Mouse (Mus musculus) embryonic stem cell, embryonic (primary cell): ENCODE measurements around the gene Top3b.

ENCODE experiments used
- CTCF ChIA-PET, 4 experiments: fragments of 300-600 bp in 2 of 4; fragments of 350-600 bp in 2 of 4; sonication (Branson Sonifier 250); formaldehyde crosslinking; loops; one replicate each; lab custom pipeline; 2022; ENCODE audit warnings: inconsistent platforms in 2 of 4; lab: Charles Lee
- POLR2A ChIA-PET, 4 experiments: fragments of 300-600 bp in 2 of 4; fragments of 350-600 bp in 2 of 4; sonication (Branson Sonifier 250); formaldehyde crosslinking; loops; one replicate each; lab custom pipeline; 2022; ENCODE audit warnings: antibody characterized with exemption in 4 of 4, inconsistent platforms in 1 of 4; lab: Charles Lee

The Top3b gene

DNA sequence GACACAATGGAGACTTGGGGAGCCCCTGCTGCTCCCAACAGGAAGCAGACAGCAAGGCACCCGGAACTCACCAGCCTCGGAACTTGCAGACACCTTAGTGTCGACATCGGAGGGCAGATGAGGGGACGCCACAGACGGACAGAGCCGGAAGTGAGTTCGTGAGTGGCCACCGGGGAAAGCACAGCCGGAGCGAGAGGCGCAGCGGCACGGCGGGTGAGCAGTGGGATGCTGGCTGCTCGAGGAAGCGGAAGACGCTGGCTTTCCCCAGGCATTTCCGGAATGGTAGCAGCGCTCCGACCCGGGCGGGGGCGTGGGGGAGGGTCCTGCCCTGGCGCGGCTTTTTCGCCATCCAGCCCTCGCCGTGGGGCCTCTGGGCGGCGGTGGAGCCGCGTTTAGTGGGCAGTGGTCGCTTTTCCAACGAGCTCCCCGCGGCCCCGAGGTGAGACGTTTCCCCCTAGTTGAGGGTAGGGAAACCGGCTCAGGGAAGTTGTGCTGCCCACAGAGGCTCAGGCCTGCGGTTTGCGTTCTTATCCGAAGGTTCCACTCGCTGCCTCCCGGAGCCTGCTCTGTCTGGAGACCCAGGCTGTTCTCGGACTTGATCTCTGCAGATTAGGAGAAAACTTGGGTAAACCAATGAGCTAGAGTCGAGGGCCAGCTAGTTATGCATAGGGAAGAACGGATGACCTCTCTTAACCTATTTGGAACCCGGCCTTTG lies at the start of gene Top3b, which contains the start of gene Vpreb1:
Top3b (plus strand) TSS at position 120 of the 715 bp plus-strand sequence.
Vpreb1 (minus strand) TSS at position 227 of the 715 bp plus-strand sequence.
- ChIA-PET POLR2A (interaction anchor here in 3 of 4 experiments (0.6 to 3.5 kb wide), 26 partner anchors 9 to 646 kb away, joined by 3 to 34 read pairs (median 4); partner anchors contain the start of genes Hic2 (in 1 of the 3) and Ppm1f (in 1 of the 3)), CTCF (interaction anchor here in 3 of 4 experiments (0.7 to 2.3 kb wide), 5 partner anchors 12 to 22 kb away, joined by 3 to 9 read pairs (median 4); no protein-coding TSS in a partner anchor)

DNA sequence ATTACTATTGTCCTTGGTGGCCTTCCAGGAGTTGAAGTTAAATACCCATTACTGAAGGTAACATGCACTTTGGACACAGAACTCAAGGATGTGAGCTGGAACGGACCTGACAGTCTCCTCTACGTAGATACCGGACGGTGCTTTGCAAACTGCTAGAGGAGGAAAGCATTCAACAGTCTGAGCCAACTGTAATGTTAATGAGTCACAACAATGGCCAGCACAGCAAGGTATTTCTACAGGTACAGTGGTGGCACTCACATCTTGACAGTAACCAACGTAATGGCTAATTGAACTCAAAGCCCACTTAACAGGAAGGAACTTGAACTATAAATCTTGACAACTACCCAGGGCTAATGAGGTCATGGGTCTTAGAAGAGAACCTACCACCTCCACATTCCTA lies 45.1 kb upstream of the Top3b start:
- POLR2A ChIA-PET, result interaction anchor here in 2 of 4 experiments (0.8 to 1.3 kb wide), 5 partner anchors 29 to 158 kb away, joined by 3 to 4 read pairs (median 3); partner anchors contain the start of gene Mapk1 (in 1 of the 2)
- CTCF ChIA-PET, result interaction anchor here in 2 of 4 experiments (0.6 to 1.6 kb wide), 2 partner anchors 29 to 87 kb away, joined by 3 to 5 read pairs; no protein-coding TSS in a partner anchor

DNA sequence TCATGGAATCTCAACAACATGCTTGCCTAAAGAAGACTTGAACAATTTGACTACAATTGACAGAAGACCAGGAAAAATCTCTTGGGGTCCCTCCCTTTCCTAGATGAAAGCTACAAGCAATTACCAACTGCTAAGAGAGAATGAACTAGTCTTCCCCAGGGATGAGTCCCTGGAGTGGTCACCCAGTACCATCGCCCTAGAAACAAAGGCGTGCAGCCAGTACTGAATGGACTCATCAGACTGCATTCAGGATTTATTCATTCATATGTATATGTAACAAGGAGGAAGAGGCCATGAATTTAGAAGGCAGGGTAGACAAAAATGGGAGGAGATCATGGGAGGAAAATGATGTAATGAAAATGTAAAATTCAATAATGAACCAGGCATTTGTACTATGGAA lies 44.3 kb upstream of the Top3b start:
- ChIA-PET POLR2A (interaction anchor here in 2 of 4 experiments (1.0 to 1.3 kb wide), 3 partner anchors 28 to 41 kb away, joined by 3 to 4 read pairs (median 4); no protein-coding TSS in a partner anchor), CTCF (interaction anchor here in 1 of 4 experiments (0.7 kb wide), 1 partner anchor 23 kb away, joined by 3 read pairs; no protein-coding TSS in a partner anchor)

DNA sequence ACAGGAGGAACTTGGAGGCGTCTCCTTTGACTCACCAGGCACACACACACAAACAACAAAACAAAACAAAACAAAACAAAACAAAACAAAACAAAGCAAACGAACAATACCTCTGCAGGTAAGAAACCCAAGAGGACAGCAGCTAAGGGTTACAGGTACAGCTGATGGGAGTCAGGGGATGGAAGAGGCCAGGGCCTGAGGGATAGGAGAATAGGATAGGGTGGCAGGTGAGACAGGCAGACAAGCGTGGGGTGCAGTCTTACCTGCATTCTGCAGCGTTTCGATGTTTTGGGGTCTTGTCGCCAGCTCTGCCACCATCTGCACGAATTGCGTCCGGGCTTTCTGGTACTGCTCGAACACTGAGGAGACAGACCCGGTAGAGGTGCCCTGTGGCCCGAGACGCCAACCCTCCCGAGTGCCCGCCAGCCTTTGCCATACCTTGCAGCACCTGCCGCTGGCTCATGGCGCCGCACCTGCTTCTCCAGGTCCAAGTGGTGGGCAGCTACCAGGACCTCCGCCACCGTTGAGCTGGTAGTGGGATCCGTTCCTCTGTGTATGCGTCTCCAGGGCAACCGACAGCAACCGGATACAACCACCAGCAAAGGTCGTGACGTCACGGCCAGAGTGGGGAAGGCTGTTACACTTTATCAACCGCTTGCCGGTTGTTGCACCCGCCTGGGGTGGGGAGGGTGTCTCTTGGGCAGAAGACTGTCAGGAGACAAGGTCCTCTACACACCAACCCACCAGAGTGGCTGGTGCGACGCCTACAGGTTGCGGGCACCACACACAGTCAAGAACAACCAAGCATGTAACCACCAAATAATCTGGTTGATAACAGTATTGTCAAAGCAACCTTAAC lies 41.5 kb upstream of the Top3b start, which contains the start of gene Spag6l:
Spag6l (minus strand) TSS at position 700 of the 859 bp plus-strand sequence.
- POLR2A ChIA-PET, result interaction anchor here in 3 of 4 experiments (0.5 to 1.0 kb wide), 4 partner anchors 228 to 523 kb away, joined by 3 to 4 read pairs (median 3); partner anchors contain the start of gene Fgd4 (in 1 of the 3)

DNA sequence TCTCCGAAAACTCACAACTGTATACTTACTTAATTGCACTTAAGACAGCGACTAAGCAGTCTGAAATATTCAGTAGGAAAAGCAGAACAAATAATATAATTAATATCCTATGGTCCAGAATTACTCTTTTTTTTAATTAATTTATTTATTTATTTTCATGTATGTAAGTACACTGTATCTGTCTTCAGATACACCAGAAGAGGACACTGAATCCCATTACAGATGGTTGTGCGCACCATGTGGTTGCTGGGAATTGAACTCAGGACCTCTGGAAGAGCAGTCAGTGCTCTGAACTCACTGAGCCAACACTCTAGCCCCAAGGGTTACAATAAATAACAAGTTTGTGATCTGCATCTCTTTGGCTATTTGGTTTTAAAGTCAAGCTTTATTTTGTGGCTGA lies 40.9 kb upstream of the Top3b start:
- CTCF ChIA-PET, result interaction anchor here in 1 of 4 experiments (1.0 kb wide), 1 partner anchor 233 kb away, joined by 3 read pairs; no protein-coding TSS in a partner anchor
- POLR2A ChIA-PET, result interaction anchor here in 2 of 4 experiments (0.5 to 1.0 kb wide), 2 partner anchors 229 to 524 kb away, joined by 3 read pairs; partner anchors contain the start of gene Fgd4 (in 1 of the 2)

More for the DNA sequence above, 41.5 kb upstream of the Top3b start, which contains the start of gene Spag6l:
- CTCF ChIA-PET, result interaction anchor here in 2 of 4 experiments (0.6 to 1.0 kb wide), 3 partner anchors 23 to 251 kb away, joined by 3 to 5 read pairs (median 3); no protein-coding TSS in a partner anchor

DNA sequence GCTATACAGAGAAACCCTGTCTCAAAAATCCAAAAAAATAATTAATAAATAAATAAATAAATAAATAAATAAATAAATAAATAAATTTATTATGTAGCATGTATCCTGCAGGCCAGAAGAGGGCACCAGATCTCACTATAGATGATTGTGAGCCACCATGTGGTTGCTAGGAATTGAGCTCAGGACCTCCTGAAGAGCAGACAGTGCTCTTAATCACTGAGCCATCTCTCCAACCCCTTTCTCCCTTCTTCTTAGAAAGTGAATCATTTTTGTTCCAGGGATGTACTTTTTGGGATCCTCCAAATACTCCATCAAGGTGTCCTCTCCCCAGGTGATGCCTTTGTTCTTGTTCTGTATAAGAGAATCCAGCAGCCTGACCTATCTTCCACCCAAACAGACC lies 21.3 kb upstream of the Top3b start:
- POLR2A ChIA-PET, result interaction anchor here in 3 of 4 experiments (0.6 to 1.7 kb wide), 9 partner anchors 15 to 133 kb away, joined by 3 to 7 read pairs (median 3); partner anchors contain the start of genes Top3b (in 2 of the 3) and Vpreb1 (in 2 of the 3)
- CTCF ChIA-PET, result interaction anchor here (0.6 to 1.5 kb wide), 14 partner anchors 9 to 652 kb away, joined by 3 to 8 read pairs (median 4); partner anchors contain the start of genes Igll1 (in 1 of the 4), Sdf2l1 (in 1 of the 4), Top3b (in 1 of the 4) and Vpreb1 (in 1 of the 4)

DNA sequence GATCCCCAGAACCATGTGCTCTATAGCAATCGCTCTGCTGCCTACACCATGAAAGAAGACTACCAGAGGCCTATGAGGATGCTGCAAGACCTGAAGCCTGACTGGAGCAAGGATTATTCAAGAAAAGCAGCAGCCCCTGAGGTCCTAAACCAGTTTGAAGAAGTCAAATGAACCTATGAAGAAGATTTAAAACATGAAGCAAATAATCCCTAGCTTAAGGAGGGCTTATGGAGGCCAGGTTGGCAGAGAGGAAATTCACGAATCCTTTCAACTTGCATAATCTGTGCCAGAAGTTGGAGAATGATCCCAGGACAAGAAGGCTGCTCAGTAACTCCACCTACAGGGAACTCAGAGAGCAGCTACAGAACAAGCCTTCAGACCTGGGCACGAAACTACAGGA lies 18.1 kb upstream of the Top3b start:
- ChIA-PET POLR2A (interaction anchor here in 2 of 4 experiments (0.7 to 2.1 kb wide), 11 partner anchors 11 to 307 kb away, joined by 3 to 9 read pairs (median 3); partner anchors contain the start of genes Igll1 (in 2 of the 2), Top3b (in 1 of the 2) and Vpreb1 (in 1 of the 2)), CTCF (interaction anchor here in 2 of 4 experiments (1.0 to 2.1 kb wide), 5 partner anchors 14 to 60 kb away, joined by 3 to 6 read pairs (median 4); partner anchors contain the start of gene Ppm1f (in 1 of the 2))

DNA sequence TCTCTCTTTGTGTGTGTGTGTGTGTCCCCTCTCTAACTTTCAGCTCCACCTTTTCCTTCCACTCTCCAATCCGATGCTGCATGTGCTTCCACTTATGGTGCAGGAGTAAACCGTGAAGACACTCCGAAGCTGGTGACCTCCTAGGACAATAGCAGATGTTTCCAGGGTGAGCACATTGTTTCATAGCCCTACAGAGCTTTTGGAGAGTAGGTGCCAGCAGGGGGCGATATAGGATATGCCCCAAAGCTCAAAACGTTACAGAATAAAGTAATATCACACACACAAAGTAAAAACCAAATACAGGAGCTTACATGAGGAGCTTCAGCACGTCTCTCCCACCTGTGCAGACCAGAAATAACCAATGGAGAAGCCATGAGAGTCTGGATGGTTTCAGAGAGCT lies 15.7 kb upstream of the Top3b start:
- CTCF ChIA-PET, result interaction anchor here (0.6 to 1.7 kb wide), 55 partner anchors 8 to 509 kb away, joined by 3 to 17 read pairs (median 4); partner anchors contain the start of genes Igll1 (in 3 of the 4), Ppm1f (in 3 of the 4), Ccdc116 (in 1 of the 4) and Fgd4 (in 1 of the 4)
- POLR2A ChIA-PET, result interaction anchor here (0.6 to 6.5 kb wide), 32 partner anchors 9 to 654 kb away, joined by 3 to 46 read pairs (median 4); partner anchors contain the start of genes Ppm1f (in 3 of the 4), Vpreb1 (in 3 of the 4), Igll1 (in 2 of the 4) and Top3b (in 2 of the 4)

DNA sequence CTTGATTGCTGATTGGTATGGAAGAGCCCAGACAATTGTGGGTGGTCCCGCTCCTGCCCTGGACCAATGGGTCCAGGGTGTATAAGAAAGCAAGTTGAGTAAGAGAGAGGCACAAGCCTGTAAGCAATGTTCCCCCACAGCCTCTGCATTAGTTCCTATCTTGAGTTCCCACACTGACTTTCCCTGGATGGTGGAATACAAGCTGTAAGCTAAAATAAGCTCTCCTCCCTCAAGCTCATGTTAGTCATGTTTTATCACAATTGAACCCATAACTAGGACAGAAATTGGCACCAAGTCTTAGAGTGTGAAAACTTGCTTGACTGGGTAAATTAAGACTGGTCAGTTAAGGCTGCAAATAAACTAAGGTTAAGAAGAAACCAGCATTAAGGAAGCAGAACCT lies 15.0 kb upstream of the Top3b start:
- CTCF ChIA-PET, result interaction anchor here (0.6 to 1.7 kb wide), 35 partner anchors 8 to 415 kb away, joined by 3 to 17 read pairs (median 4); partner anchors contain the start of genes Igll1 (in 3 of the 4), Ppm1f (in 3 of the 4) and Fgd4 (in 1 of the 4)
- POLR2A ChIA-PET, result interaction anchor here (0.6 to 6.5 kb wide), 24 partner anchors 8 to 497 kb away, joined by 3 to 46 read pairs (median 7); partner anchors contain the start of genes Vpreb1 (in 3 of the 4), Igll1 (in 2 of the 4), Ppm1f (in 2 of the 4) and Top3b (in 2 of the 4)

DNA sequence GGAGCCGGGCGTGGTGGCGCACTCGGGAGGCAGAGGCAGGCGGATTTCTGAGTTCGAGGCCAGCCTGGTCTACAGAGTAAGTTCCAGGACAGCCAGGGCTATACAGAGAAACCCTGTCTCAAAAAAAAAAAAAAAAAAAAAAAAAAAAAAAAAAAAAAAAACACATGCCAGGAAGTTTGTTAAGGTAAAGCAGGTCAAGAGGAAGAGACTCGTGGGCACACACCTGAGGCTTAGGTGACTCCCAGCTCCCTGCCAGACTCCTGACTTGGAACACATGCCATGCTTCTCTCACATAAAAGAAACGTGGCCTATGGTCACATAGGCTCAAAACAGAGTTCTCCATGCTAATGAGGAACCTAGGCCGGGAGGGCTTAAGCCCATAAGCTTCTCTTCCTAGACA lies 14.5 kb upstream of the Top3b start:
- CTCF ChIA-PET, result interaction anchor here (0.6 to 1.7 kb wide), 9 partner anchors 8 to 576 kb away, joined by 3 to 17 read pairs (median 7); partner anchors contain the start of gene Igll1 (in 1 of the 4)
- POLR2A ChIA-PET, result interaction anchor here in 3 of 4 experiments (0.7 to 6.5 kb wide), 16 partner anchors 8 to 452 kb away, joined by 3 to 46 read pairs (median 12); partner anchors contain the start of genes Ppm1f (in 2 of the 3), Top3b (in 2 of the 3), Vpreb1 (in 2 of the 3) and Igll1 (in 1 of the 3)

DNA sequence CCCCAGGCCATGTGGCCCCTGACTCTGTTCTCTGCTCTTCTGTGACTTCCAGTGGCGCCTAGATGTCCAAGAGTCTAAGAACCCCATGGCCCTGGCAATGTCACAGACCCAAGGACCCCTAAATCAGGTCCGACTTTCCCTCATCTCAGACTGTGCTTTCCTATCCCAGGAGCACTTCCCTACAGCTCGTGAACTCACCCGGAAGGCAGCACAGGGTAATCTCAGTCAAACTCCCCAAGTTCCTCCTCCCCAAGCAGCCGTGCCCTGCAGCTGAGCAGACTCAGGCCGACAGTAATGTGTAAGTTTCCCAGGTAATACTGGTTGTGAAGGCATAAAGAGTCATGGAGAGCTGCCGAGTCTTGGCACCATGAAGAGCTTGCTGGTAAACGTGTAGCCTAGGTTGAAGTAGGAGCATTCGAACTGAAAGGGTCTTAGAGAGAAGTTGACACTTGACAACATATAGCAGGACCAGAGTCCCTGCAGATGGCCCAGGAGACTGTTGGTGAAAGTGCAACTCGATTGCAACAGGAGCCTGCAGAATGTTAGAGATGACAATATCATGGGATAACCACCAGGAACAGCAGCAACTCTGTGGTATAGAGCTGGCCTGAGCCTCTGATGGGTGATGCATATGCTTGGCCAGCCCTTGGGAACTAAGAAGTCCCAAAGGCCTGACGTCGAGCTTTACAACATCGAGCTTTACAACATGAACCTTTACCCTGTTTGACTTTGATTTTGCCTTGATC lies 13.6 kb upstream of the Top3b start:
- CTCF ChIA-PET, result interaction anchor here in 3 of 4 experiments (0.6 to 1.7 kb wide), 6 partner anchors 8 to 575 kb away, joined by 3 to 11 read pairs (median 7); no protein-coding TSS in a partner anchor
- POLR2A ChIA-PET, result interaction anchor here in 3 of 4 experiments (0.7 to 6.5 kb wide), 19 partner anchors 10 to 451 kb away, joined by 3 to 46 read pairs (median 4); partner anchors contain the start of genes Ppm1f (in 2 of the 3), Top3b (in 2 of the 3) and Vpreb1 (in 2 of the 3)

DNA sequence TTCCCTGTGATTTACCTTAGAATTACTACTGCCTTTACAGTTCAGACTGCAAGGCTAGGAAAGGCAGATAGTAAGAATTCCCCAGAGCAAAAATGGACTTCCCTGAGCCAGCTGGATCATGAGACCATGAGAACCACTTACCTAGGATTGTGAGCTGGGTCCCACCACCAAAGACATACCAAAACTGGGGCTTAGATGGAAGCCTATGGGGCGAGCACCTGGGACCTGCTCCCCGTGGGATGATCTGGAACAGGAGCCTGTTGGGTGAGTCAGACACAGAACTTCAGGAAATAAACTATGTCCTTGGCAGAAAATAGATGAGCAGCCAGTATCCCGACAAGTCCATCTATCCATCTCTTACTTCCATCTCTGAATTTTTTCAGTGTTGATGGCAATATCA lies 8.2 kb upstream of the Top3b start:
- ChIA-PET CTCF (no interaction called here), POLR2A (no interaction called here)

DNA sequence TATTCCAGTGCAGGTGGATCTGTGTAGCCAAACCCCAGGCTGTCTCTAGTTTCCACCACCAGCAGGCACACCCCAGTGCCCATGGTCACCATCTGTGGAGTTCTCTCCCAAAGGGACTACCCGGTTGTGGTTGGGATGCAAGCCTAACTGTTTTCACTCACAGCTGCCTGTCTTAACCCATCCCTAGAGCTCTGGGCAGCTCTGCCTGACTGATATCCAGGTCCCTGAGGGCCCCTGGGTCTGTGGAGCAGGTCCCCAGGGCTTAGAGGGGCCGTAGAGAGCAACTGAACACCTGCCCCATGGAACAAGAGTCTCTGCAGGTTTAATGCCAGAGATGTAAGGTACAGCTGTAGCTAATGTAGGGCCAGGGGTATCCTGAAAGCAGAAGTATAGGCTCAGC lies 6.6 kb upstream of the Top3b start, which contains the start of gene Igll1:
Igll1 (minus strand) TSS at position 8 of the 400 bp plus-strand sequence.
- ChIA-PET POLR2A (interaction anchor here in 3 of 4 experiments (0.5 to 2.9 kb wide), 21 partner anchors 9 to 687 kb away, joined by 3 to 16 read pairs (median 3); partner anchors contain the start of genes Ppm1f (in 2 of the 3), 2610318N02Rik (in 1 of the 3) and Dnm1l (in 1 of the 3)), CTCF (interaction anchor here (0.5 to 2.2 kb wide), 10 partner anchors 8 to 1154 kb away, joined by 3 to 17 read pairs (median 4); no protein-coding TSS in a partner anchor)

DNA sequence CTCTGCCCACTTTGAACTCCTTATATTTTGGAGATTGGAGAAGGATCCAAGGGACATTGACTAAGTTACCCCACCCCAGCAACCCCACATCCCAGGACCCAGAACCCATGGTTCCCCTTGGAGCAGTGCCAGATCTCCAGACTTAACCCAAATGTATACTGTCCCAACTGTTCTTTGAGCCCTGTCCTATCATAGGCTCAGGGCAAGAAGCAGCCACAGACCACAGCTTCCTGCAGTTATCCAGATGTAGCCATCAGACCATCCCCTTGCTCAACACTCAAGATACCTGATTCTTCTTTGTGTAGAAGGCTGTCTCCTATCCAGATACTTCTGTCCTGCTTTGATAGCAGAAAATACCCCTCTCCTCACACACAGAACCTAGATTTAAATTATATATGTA lies 5.3 kb upstream of the Top3b start:
- POLR2A ChIA-PET, result interaction anchor here in 2 of 4 experiments (0.6 to 2.9 kb wide), 11 partner anchors 7 to 31 kb away, joined by 3 to 16 read pairs (median 3); partner anchors contain the start of gene Ppm1f (in 1 of the 2)
- CTCF ChIA-PET, result interaction anchor here in 2 of 4 experiments (1.4 to 2.2 kb wide), 2 partner anchors 10 kb away, joined by 4 to 17 read pairs; no protein-coding TSS in a partner anchor
